Mouse (Mus musculus) left cerebral cortex, adult 18-20 months (tissue): ENCODE measurements at regions not wholly inside any gene's neighbourhood (a gene's known extent, or its start where the extent isn't known, plus 50 kb on each side); places are given as distances from the start of the nearest gene placed in this dataset.

Experiments
- DNase-seq, 2 experiments: peaks; one replicate each; pipeline ENCODE4 v3.0.0; 2021 to 2022; ENCODE audit warnings: low spot score in 2 of 2, mixed read lengths in 1 of 2

DNA sequence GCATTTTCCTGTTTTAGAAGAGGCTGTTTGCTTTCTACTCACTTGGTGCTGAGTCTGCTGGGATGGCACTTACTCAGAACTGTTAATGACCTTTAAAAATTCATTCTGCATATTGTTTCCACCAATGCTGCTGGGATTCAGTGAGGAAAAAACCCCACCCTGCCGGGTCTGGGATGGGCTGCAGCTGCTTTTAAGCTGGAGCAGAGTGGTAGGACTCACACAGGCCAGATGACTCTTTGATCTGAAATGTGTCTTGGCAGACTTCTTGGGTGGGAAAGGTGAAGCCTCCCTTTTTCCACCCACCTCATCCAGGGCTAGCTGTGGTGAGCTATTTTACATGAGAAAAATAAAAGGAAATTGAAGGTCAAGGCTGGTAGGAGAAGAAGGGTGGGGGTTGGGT, 56.4 kb upstream of the Ddhd1 start:
- DNase-seq: no peak

DNA sequence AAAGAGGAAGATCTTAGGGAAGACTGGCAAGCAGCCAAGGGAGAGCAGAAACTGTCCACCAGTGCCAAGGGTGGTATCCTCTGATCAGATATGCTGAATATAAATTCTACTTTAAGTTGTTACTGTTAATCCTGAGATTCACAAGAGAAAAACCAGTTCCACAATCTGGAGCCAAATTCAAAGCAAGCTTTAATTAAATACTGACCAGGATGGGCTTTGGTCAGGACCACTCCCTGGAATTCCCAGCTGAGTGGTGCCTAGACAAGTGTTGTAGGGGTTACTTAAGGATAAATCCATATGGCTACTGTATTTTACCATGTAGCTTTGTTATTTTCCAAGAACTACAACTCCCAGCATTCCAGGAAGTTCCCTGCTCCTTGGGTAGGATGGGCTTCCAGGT, 56.8 kb upstream of the Ddhd1 start:
- no peak for DNase-seq

GRCm38 (mm10) chr14:45716100-45716499, 58.2 kb upstream of the Ddhd1 start:
- no peak for DNase-seq

DNA sequence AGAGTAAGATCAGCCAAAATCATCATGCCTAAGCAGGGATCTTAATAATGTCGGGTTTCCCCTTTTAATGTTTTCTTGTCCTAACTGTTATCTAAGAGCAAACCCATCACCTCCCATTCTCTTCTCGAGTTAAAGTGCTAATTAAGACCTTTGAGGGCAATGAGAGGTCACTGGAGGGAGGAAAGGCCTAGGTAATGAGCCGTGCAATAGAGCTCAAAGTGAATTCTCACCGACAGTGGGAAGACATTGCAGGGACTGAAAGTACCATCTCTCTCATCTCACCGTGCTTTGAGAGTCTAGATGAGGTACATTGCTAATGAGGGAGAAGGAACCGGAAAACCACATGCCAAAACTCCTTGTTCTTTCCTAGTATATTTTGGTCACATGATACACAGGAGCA, 64.9 kb upstream of the Ddhd1 start:
- no peak for DNase-seq

GRCm38 (mm10) chr14:45724341-45724740, 66.4 kb upstream of the Ddhd1 start:
- DNase-seq: no peak

DNA sequence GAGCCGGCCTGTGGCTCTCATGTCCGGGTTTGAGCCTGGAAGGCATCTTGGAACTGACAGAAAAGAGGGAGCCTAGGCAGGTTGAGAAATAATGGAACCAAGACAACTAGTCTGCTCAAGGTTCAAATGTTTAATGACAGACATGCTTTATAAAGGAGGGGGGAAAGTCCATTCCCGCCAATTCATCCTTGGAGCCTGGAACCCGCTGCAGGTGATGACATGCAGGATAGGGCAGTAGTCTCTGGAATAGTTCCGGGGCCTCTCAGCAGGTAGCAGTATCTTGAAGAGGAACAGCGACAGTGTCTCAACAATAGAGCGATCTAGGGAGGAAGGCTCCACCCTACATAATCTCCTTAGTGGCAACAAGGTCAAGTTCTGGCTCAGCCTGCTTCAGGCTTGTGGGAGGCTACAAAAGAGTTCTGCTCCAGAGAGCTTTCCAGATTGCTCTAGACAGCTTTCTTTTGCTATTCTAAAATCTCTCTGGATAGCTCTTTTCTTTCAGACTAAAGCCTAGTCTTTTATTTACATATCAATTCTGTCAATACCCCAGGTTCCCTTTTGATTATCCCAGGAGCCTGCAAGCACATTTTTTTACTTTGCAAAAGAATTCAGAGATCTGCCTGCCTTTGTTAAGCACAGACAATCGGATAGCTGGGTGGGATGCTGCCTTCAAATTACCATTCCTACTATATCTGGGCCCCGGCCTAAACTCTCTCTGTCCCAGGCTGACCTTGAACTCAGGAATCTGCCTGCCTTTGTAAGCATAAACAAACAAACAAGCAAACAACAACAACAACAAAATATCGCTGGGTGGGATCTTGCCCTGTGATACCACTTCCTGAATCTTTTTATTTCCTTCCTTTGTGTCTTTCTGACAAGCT, 76.8 kb upstream of the Ddhd1 start:
- DNase-seq: no peak

DNA sequence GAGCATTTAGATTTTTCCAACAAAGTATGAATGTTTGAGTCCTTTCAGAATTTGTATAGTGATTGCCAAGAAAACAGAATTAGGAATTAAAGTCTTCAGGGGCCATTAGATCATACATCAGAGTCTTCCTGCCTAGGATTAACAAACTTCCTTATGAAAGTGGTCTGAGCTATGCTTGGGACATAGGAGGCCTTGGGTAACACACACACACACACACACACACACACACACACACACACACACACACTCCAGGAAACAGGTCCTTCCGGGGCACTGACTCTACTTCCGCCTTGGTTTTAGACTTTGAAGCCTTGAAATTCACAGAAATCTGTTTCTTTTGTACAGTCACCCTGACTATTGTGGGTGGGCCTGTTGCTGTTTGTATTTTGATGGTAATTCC, 80.0 kb upstream of the Ddhd1 start:
- DNase-seq: no peak

DNA sequence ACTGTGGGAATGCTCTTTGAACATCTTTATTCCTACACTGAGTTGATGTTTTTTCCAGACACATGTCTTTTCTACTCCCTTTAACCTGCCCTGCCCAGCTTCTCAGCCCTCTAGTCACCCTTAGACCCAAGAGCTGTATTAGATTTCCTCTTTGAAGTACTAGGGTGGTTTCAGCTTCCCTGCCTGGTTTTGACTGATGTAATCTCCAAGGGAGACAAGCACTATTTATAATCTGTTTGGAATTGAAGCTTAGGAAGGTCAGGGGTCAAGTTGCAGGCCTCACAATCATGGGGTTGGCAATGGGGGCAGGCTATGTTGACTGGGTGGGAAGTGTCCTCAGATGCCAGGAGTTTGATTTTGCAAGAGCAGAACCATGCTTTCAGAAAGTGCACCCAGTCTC, 81.7 kb upstream of the Ddhd1 start:
- no peak for DNase-seq

DNA sequence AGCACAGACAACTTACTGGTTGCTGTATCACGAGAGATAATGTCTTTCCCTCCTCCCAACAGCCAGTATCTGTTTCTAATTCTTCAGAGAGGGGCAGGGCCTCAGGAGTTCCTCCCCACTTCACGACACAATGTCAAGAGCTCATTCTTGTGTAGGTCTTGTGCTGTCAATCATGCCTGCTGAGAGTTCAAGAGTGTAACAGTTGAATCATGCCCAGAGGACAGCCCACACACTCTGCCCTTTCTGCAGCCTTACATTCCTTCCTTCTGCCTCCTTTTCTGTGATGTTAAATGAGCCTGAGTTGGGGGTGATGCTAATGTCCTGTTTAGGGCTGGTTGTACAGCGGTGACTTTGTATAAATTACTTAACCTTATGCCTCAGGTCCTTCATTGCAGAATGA, 82.7 kb upstream of the Ddhd1 start:
- DNase-seq: no peak

GRCm38 (mm10) chr14:45746176-45746575, 88.2 kb upstream of the Ddhd1 start:
- DNase-seq: no peak

GRCm38 (mm10) chr14:45757376-45757775, 99.4 kb upstream of the Ddhd1 start:
- DNase-seq: no peak

GRCm38 (mm10) chr14:45760890-45761680, 103.1 kb upstream of the Ddhd1 start:
- no peak for DNase-seq

- DNase-seq: no peak
Measured at GRCm38 (mm10) chr14:45764231-45764630, 106.3 kb upstream of the Ddhd1 start.

GRCm38 (mm10) chr14:45766582-45766981, 108.6 kb upstream of the Ddhd1 start:
- no peak for DNase-seq

DNA sequence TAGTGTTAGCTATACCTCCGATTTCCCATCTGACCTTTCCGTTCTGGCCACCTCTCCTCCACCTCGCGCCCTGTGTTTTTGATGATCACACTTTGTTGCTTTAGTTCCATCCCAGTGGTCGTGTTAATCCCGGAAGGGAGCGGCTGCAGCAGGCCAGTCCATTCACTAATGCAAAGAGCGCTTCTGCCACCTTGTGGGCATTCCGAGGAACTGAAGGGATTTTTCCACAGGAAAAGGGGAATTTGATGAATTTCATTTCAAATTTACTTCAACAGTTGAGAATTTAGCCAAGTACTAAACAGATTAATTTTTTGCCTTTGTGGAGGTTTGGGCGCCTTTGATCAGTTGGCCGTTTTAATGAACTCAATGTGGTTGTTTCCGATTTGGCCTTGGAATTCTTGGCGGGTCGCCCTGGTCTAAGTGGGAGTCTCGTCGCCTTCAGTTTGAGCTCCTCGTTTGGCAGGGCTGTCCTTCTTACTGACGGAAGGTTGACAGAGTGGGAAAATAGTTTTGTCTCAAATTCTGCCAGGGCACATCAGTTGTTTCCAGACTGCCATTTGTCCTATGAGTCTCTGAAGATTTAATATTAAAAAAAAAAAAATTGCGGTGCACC, 114.8 kb upstream of the Ddhd1 start:
- DNase-seq: peak; percentile 58 to 66

DNA sequence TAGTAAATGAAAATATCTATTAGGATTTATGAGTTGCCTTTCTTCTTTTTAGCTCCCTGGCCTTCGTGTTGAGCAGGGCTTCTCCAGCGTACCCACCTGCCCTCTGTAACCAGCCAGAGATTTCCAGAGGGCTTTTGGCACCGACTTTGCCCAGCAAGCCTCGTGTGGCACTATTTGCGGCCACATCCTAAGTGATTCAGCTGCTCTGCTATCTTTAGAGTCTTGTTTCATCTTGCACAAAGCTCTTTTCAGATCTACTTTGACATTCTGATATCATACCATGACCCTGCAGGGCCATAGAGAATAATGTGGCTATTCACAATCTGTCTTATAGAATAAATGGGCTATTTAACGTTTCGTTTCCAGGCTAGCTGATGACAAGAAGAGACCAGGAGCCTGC, 115.4 kb upstream of the Ddhd1 start:
- no peak for DNase-seq

DNA sequence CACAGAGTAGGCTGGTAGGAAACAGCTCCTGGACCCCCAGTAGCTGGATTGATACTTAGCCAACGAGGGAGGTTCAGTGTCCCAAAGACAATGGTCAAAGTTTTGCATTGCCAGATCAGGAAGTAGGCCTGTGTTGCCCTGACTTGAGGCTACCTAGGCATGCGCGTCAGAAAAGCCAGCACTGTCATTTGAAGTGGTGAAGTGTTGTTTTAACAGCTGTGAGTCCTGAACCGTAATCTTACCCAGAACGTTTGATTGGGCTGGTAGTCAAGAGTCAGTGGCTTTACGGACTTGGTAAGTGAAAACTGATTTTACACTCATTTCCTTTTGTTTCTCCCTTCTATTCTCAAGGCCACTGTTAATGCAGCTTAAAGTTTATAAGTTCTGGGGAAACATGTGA, 123.9 kb upstream of the Ddhd1 start:
- DNase-seq: no peak

- DNase-seq: no peak
Measured at GRCm38 (mm10) chr14:45794980-45795379, 137.0 kb upstream of the Ddhd1 start.

DNA sequence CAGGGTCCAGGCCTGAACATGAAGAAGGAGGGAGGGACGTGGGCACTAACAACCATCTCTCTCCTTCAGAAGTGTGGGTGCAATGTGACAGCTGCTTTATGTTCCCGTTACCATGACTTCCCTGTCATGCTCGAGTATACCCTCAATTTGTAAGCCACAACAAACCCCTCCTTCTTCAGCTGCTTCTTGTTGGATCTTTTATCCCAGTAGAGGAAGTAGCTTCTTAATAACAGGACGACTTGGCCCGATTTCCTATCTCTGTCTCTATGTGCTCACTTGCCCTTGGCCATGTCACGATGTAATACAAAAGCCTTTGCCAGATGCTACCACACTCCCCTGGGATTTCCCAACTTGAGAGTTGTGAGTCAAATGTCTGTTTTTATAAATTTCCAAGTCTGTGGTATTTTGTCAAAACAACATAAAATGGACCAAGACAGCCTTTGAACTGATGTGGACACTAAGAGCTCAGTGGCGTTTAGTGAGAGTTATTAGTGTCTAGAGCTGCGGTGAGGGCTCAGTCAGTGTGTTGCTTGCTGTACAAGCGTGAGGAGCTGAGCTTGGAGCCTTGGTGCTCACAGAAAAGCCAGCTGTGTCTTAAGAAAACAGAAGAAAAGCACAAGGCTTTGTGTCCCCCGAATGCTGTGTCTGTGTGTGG, 138.8 kb upstream of the Ddhd1 start:
- no peak for DNase-seq

DNA sequence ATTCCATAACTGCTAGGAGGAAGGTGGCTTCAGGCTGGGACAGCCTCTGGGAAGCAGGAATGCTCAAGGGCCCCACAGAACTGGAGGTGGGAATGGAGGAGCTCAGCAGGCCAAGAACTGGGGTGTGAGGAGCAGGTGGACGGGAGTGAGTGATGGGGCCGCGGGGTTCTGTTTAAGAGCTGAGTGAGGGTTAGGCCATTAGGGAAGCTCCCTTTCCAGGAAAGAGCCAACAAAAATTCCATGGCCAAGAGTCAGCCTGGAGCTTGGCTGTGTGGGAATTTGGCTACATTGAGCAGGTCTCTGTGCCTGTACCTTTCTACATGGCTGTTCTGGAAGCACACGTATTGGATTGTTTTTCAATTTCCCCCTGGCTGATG, 139.4 kb upstream of the Ddhd1 start:
- DNase-seq: no peak

DNA sequence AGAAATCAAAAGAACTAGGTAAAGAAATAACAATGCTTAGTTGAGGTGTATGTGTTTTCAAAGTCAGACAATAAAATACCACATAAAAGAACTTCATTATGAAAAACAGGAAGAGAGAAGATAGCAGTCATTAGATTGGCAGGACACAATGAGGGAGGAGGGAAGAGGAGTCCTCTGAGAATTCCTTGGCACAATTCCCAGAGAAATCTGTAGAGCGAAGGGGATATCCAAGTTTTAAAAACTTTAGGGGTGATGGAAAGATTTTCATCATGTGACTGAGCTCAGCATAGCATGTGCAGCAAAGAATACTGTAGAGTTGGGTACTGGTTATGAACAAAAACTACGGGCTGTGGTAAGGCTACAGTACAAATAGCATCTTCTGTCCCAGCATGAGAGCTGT, 141.3 kb upstream of the Ddhd1 start:
- no peak for DNase-seq

GRCm38 (mm10) chr14:45805950-45806349, 148.0 kb upstream of the Ddhd1 start:
- no peak for DNase-seq
